Mouse (Mus musculus): ENCODE measurements around the gene Gm1113.

GRCm38 (mm10) chr9:35523541-35523940, 5.5 kb upstream of the Gm1113 start:
- TF ChIP-seq CTCF (IDR thresholded peaks at IDR 0.05; ENCODE audit: low read depth, low read length) (no peak), GATA1 (IDR thresholded peaks at IDR 0.05; ENCODE audit: borderline replicate concordance, low read length) (no peak)
